Mouse (Mus musculus): ENCODE measurements around the gene Car12. TPM values are rescaled to one million over a fixed set of nuclear protein-coding genes. Genes with fewer than 3 reads are reported as not detected.

Gene Car12
- polyA plus RNA-seq, 1 experiment from 2014 or later, result 0.44 TPM

DNA sequence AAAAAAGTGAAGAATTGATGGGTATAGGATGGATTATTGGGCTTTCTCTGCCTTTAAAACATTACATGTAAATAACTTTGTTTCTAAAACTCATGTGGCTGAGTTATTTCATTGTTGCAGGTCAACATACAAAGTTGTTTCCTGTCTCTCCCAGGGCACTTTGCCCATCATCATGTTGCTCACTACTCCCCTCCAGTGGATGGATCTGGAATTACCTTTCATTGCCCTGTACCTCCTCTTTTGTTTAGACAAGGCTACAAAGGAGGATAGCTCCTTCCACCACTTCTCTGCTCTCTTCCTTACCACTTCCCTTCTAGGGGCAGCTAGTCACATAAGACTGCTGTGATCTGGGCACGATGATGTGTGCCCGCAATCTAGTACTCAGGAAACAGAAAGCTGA is 7.7 kb upstream of the Car12 start:
- no peak overlapping the region for H3K4me2 ChIP-seq
- ATAC-seq (replicated peaks; ENCODE audit: low FRiP score), result no peak
- DNase-seq (ENCODE audit: low spot score), result peak; percentile 59
- H3K9ac ChIP-seq (ENCODE audit: low read depth, low read length), result no peak overlapping the region
- 46% methylated on average over 2 of the region's 2 CpGs for WGBS
- no peaks in the 10 kb centered on the region for H3K27me3 ChIP-seq (replicated peaks; ENCODE audit: control insufficient read depth, insufficient read depth, low read length)
- H3K9me3 ChIP-seq (ENCODE audit: control insufficient read depth, low read length), result no peaks in the 10 kb centered on the region
- H3K27ac ChIP-seq (ENCODE audit: low read depth, low read length), result no peak overlapping the region
- H3K4me1 ChIP-seq (replicated peaks; ENCODE audit: control insufficient read depth, insufficient read depth, low read length), result no peaks in the 10 kb centered on the region
- H3K4me3 ChIP-seq (ENCODE audit: low read depth, low read length), result no peak overlapping the region
- no peaks in the 10 kb centered on the region for H3K36me3 ChIP-seq (ENCODE audit: control insufficient read depth, insufficient read depth, low read length)

GRCm38 (mm10) chr9:66708054-66708772 is 5.3 kb upstream of the Car12 start:
- H3K4me2 ChIP-seq, result no peak overlapping the region
- no peak overlapping the region for H3K27ac ChIP-seq (ENCODE audit: low read depth, low read length)
- DNase-seq (ENCODE audit: low spot score) (no peak), ATAC-seq (replicated peaks; ENCODE audit: low FRiP score) (no peak)
- H3K4me3 ChIP-seq (ENCODE audit: low read depth, low read length), result no peak overlapping the region
- H3K36me3 ChIP-seq (ENCODE audit: control insufficient read depth, insufficient read depth, low read length), result no peaks in the 10 kb centered on the region
- H3K9ac ChIP-seq (ENCODE audit: low read depth, low read length), result no peak overlapping the region
- WGBS, result 73% methylated on average over 11 of the region's 11 CpGs
- peaks cover 12% of the 10 kb centered on the region for H3K27me3 ChIP-seq (replicated peaks; ENCODE audit: control insufficient read depth, insufficient read depth, low read length)
- H3K9me3 ChIP-seq (ENCODE audit: control insufficient read depth, low read length), result no peaks in the 10 kb centered on the region
- H3K4me1 ChIP-seq (replicated peaks; ENCODE audit: control insufficient read depth, insufficient read depth, low read length), result peaks cover under 1% of the 10 kb centered on the region; the same call in 1 of the 2 replicates

DNA sequence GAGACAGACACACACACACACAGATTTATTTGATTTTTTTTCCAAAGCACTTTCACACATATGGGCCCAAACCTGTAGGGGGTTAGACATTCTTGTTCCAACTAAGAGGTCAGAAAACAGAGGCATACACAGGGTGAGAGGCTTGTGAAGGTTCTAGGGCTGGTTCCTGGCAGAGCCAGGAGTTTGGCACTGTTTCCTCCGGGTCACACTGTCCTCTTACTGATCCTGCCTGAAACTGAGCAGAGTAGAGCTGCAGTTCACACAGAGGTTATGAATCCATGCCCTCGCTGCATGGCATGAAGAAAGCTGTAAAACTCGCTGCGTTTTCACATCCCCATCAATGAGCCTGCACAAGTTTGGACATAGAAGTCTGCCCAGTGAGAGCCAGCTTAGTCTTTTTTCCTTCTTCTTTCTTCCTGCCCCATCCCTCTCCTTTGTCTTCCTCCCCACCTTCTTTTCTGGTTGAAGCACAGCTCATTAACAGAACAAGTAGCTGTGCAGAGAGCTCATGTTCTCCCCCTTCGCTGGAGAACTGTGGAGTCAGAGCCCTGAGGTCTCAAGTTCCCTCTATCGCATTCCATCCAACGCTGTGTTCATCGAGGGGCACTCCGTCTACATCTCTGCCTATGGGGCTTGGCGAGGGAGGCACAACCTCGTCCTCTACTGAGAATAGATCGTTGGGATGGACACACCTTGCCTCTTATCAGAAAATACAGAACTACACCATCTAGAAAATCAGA is 4.5 kb upstream of the Car12 start:
- Histone ChIP-seq H3K4me1 (replicated peaks; ENCODE audit: control insufficient read depth, insufficient read depth, low read length) (peaks cover 5% of the 10 kb centered on the region; the same call in 1 of the 2 replicates), H3K36me3 (ENCODE audit: control insufficient read depth, insufficient read depth, low read length) (no peaks in the 10 kb centered on the region), H3K4me2 (no peak overlapping the region), H3K9me3 (ENCODE audit: control insufficient read depth, low read length) (no peaks in the 10 kb centered on the region), H3K4me3 (ENCODE audit: low read depth, low read length) (no peak overlapping the region), H3K9ac (ENCODE audit: low read depth, low read length) (no peak overlapping the region), H3K27me3 (replicated peaks; ENCODE audit: control insufficient read depth, insufficient read depth, low read length) (peaks cover 19% of the 10 kb centered on the region), H3K27ac (ENCODE audit: low read depth, low read length) (no peak overlapping the region)
- WGBS, result 68% methylated on average over 12 of the region's 12 CpGs
- DNase-seq (ENCODE audit: low spot score) (no peak), ATAC-seq (replicated peaks; ENCODE audit: low FRiP score) (no peak)

DNA sequence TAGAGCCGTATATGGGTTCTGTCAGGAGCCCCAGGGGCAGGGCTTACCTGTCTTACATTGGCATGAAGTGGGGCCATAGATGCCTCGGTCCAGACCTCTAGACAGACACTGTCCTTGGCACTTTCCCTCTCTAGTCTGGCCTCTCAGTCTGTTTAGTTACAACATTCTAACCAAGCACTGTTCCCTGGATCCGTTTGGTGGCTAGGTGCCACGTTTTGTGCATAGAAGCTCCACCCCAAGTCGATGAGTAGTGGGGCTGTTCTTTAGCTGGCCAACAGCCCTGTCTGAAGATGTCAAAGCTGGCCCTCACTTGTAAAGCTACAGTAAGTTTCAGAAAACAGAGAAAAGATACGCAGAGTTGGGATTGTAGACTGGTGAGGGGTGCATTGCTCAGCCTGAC is 2.9 kb upstream of the Car12 start:
- 75% methylated on average over 6 of the region's 6 CpGs for WGBS
- H3K4me3 ChIP-seq (ENCODE audit: low read depth, low read length), result no peak overlapping the region
- H3K27me3 ChIP-seq (replicated peaks; ENCODE audit: control insufficient read depth, insufficient read depth, low read length), result peaks cover 32% of the 10 kb centered on the region
- H3K4me2 ChIP-seq, result no peak overlapping the region
- no peaks in the 10 kb centered on the region for H3K9me3 ChIP-seq (ENCODE audit: control insufficient read depth, low read length)
- ATAC-seq (replicated peaks; ENCODE audit: low FRiP score), result no peak
- H3K9ac ChIP-seq (ENCODE audit: low read depth, low read length), result no peak overlapping the region
- H3K27ac ChIP-seq (ENCODE audit: low read depth, low read length), result no peak overlapping the region
- H3K36me3 ChIP-seq (ENCODE audit: control insufficient read depth, insufficient read depth, low read length), result no peaks in the 10 kb centered on the region
- H3K4me1 ChIP-seq (replicated peaks; ENCODE audit: control insufficient read depth, insufficient read depth, low read length), result peaks cover 5% of the 10 kb centered on the region; the same call in 1 of the 2 replicates
- no peak for DNase-seq (ENCODE audit: low spot score)

DNA sequence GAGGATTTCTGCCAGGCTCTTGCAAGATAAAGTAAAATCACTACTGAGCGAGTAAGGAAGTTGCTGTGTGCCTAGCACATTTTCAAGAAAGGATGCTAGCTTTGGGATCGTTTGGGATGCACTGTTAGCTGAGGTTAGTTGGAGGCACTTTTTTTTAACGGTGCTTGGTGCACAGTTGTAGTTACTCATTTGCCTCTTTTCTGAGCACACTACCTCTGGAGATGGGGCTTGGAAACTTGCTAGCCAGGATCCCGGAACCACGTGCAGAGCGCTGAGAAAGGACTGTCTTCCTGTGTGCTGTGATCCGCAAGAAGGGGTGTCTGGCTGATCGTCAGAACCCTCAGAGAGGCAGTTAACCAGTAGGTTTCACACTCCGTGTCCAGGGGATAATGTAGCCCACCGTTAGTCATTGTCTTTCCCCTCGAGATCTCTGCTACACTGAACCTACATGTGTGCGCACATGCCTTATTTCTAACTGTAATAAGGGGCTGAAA is 583 bp downstream of the Car12 start:
- Histone ChIP-seq H3K27me3 (replicated peaks; ENCODE audit: control insufficient read depth, insufficient read depth, low read length) (peaks cover 35% of the 10 kb centered on the region), H3K4me1 (replicated peaks; ENCODE audit: control insufficient read depth, insufficient read depth, low read length) (peaks cover 5% of the 10 kb centered on the region; the same call in 1 of the 2 replicates), H3K9ac (ENCODE audit: low read depth, low read length) (peak overlapping the region; percentile 17; the same call in 1 of the 2 replicates), H3K36me3 (ENCODE audit: control insufficient read depth, insufficient read depth, low read length) (no peaks in the 10 kb centered on the region), H3K9me3 (ENCODE audit: control insufficient read depth, low read length) (no peaks in the 10 kb centered on the region), H3K4me3 (ENCODE audit: low read depth, low read length) (peak overlapping the region; percentile 46; the same call in 1 of the 2 replicates), H3K27ac (ENCODE audit: low read depth, low read length) (no peak overlapping the region), H3K4me2 (peak overlapping the region; percentile 84)
- 25% methylated on average over 12 of the region's 12 CpGs for WGBS
- DNase-seq (ENCODE audit: low spot score), result no peak
- no peak for ATAC-seq (replicated peaks; ENCODE audit: low FRiP score)

GRCm38 (mm10) chr9:66715361-66715760 is 1.9 kb downstream of the Car12 start:
- H3K4me2 ChIP-seq, result no peak overlapping the region
- H3K4me3 ChIP-seq (ENCODE audit: low read depth, low read length), result no peak overlapping the region
- DNase-seq (ENCODE audit: low spot score) (no peak), ATAC-seq (replicated peaks; ENCODE audit: low FRiP score) (no peak)
- no peak overlapping the region for H3K9ac ChIP-seq (ENCODE audit: low read depth, low read length)
- peaks cover 35% of the 10 kb centered on the region for H3K27me3 ChIP-seq (replicated peaks; ENCODE audit: control insufficient read depth, insufficient read depth, low read length)
- H3K36me3 ChIP-seq (ENCODE audit: control insufficient read depth, insufficient read depth, low read length), result no peaks in the 10 kb centered on the region
- H3K9me3 ChIP-seq (ENCODE audit: control insufficient read depth, low read length), result no peaks in the 10 kb centered on the region
- WGBS, result 78% methylated on average over 2 of the region's 2 CpGs
- peaks cover 5% of the 10 kb centered on the region; the same call in 1 of the 2 replicates for H3K4me1 ChIP-seq (replicated peaks; ENCODE audit: control insufficient read depth, insufficient read depth, low read length)
- H3K27ac ChIP-seq (ENCODE audit: low read depth, low read length), result no peak overlapping the region

DNA sequence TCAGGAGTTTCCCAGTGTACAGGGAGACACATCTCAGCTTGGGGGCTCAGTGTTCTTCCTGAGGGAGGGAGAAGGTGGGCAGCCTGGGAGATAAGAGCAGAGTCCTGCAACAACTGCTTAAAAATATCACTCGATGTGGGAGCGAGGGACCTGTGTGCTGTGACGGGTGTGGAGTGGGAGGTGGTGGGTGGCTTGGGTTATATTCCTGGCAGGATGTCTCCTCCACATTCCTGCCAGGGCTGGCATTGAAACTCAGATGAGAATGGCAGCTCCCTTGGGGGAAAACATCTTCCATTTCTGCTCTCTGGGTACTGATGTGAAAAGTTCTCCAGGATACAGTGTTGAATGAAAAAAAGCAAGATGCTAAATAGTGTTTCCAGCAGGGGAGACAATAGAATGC is 3.0 kb downstream of the Car12 start:
- no peak overlapping the region for H3K4me3 ChIP-seq (ENCODE audit: low read depth, low read length)
- DNase-seq (ENCODE audit: low spot score), result no peak
- no peak overlapping the region for H3K27ac ChIP-seq (ENCODE audit: low read depth, low read length)
- H3K4me1 ChIP-seq (replicated peaks; ENCODE audit: control insufficient read depth, insufficient read depth, low read length), result peaks cover 5% of the 10 kb centered on the region; the same call in 1 of the 2 replicates
- H3K27me3 ChIP-seq (replicated peaks; ENCODE audit: control insufficient read depth, insufficient read depth, low read length), result peaks cover 38% of the 10 kb centered on the region
- WGBS, result 77% methylated on average over 3 of the region's 3 CpGs
- H3K9ac ChIP-seq (ENCODE audit: low read depth, low read length), result no peak overlapping the region
- no peak overlapping the region for H3K4me2 ChIP-seq
- H3K9me3 ChIP-seq (ENCODE audit: control insufficient read depth, low read length), result no peaks in the 10 kb centered on the region
- ATAC-seq (replicated peaks; ENCODE audit: low FRiP score), result no peak
- no peaks in the 10 kb centered on the region for H3K36me3 ChIP-seq (ENCODE audit: control insufficient read depth, insufficient read depth, low read length)

GRCm38 (mm10) chr9:66720686-66721450 is 7.4 kb downstream of the Car12 start:
- Histone ChIP-seq H3K4me2 (no peak overlapping the region), H3K4me3 (ENCODE audit: low read depth, low read length) (no peak overlapping the region), H3K36me3 (ENCODE audit: control insufficient read depth, insufficient read depth, low read length) (no peaks in the 10 kb centered on the region), H3K27me3 (replicated peaks; ENCODE audit: control insufficient read depth, insufficient read depth, low read length) (peaks cover 6% of the 10 kb centered on the region; the same call in 1 of the 2 replicates), H3K9ac (ENCODE audit: low read depth, low read length) (no peak overlapping the region), H3K4me1 (replicated peaks; ENCODE audit: control insufficient read depth, insufficient read depth, low read length) (no peaks in the 10 kb centered on the region), H3K27ac (ENCODE audit: low read depth, low read length) (no peak overlapping the region), H3K9me3 (ENCODE audit: control insufficient read depth, low read length) (no peaks in the 10 kb centered on the region)
- DNase-seq (ENCODE audit: low spot score) (no peak), ATAC-seq (replicated peaks; ENCODE audit: low FRiP score) (no peak)
- 76% methylated on average over 8 of the region's 8 CpGs for WGBS

Data from liver, embryonic 11.5 days (tissue).